Mouse (Mus musculus) activated CD4-positive, CD25-positive, alpha-beta regulatory T cell, adult 9 weeks (primary cell): ENCODE measurements around the gene Isg20. TPM values are rescaled to one million over a fixed set of nuclear protein-coding genes. Genes with fewer than 3 reads are reported as not detected.

Experiments
- polyA plus RNA-seq: library from polyadenylated mRNA; unstranded; fragments of 100-300 nt; shearing (Covaris generic); gene quantifications from one replicate; pipeline ENCODE4 v1.2.1, GENCODE M21; 2017

Gene Isg20
- polyA plus RNA-seq = 148 TPM

GRCm38 (mm10) chr7:78912974-78913474 lies at the start of gene Isg20:
Isg20 (plus strand) TSS chr7:78913424.

GRCm38 (mm10) chr7:78895653-78896333 lies 17.4 kb upstream of the Isg20 start, which contains the start of gene Aen:
Aen (plus strand) TSS chr7:78895854.

Other genes starting within 250 kb of the Isg20 start
- gene Ntrk3, start 175.4 kb upstream of the Isg20 start, polyA plus RNA-seq = 7.1 TPM
- 52.4 TPM for gene Mrps11, start 130.3 kb upstream of the Isg20 start, polyA plus RNA-seq
- 60.6 TPM for gene Mrpl46, start 129.9 kb upstream of the Isg20 start, polyA plus RNA-seq
- 27.8 TPM for gene Det1, start 66.2 kb upstream of the Isg20 start, polyA plus RNA-seq
- gene Aen, start 17.6 kb upstream of the Isg20 start, polyA plus RNA-seq = 46.7 TPM
- not detected for gene Acan, start 140.1 kb downstream of the Isg20 start, polyA plus RNA-seq
- not detected for gene Hapln3, start 217.6 kb downstream of the Isg20 start, polyA plus RNA-seq
- gene Mfge8, start 235.6 kb downstream of the Isg20 start, polyA plus RNA-seq = 20.1 TPM